Mouse (Mus musculus): ENCODE data around the gene Svopl.

The Svopl gene

GRCm38 (mm10) chr6:38031924-38032540 lies 14.8 kb downstream of the Svopl start:
- peak; percentile 42 for DNase-seq (ENCODE audit: low read depth, low spot score)

- no peak for DNase-seq (ENCODE audit: low read depth, low spot score)
These were observed 18.6 kb downstream of the Svopl start for GRCm38 (mm10) chr6:38028205-38028604.

- no peak for DNase-seq (ENCODE audit: low read depth, low spot score)
These were observed 19.0 kb downstream of the Svopl start for GRCm38 (mm10) chr6:38027771-38028170.

- DNase-seq (ENCODE audit: low read depth, low spot score): peak; percentile 6
These were observed 23.5 kb downstream of the Svopl start for GRCm38 (mm10) chr6:38023284-38023683.

- no peak for DNase-seq (ENCODE audit: low read depth, low spot score)
These were observed 25.4 kb downstream of the Svopl start for GRCm38 (mm10) chr6:38021406-38021805.

- no peak for DNase-seq (ENCODE audit: low read depth, low spot score)
These were observed 34.0 kb downstream of the Svopl start for GRCm38 (mm10) chr6:38012829-38013228.

GRCm38 (mm10) chr6:38007459-38007858 lies 39.3 kb downstream of the Svopl start:
- peak; percentile 47 for DNase-seq (ENCODE audit: low read depth, low spot score)

- no peak for DNase-seq (ENCODE audit: low read depth, low spot score)
These were observed 79.4 kb downstream of the Svopl start for GRCm38 (mm10) chr6:37967386-37967785.

GRCm38 (mm10) chr6:37951306-37951705 lies 95.5 kb downstream of the Svopl start:
- no peak for DNase-seq (ENCODE audit: low read depth, low spot score)

GRCm38 (mm10) chr6:37936498-37936897 lies 110.3 kb downstream of the Svopl start:
- DNase-seq (ENCODE audit: low read depth, low spot score): no peak
